Mouse (Mus musculus): Measurements from ENCODE around the gene Pde4b. TPM values are rescaled to one million over a fixed set of nuclear protein-coding genes. Genes with fewer than 3 reads are reported as not detected.

Gene Pde4b
- polyA plus RNA-seq, 1 experiment: 21.1 TPM

DNA sequence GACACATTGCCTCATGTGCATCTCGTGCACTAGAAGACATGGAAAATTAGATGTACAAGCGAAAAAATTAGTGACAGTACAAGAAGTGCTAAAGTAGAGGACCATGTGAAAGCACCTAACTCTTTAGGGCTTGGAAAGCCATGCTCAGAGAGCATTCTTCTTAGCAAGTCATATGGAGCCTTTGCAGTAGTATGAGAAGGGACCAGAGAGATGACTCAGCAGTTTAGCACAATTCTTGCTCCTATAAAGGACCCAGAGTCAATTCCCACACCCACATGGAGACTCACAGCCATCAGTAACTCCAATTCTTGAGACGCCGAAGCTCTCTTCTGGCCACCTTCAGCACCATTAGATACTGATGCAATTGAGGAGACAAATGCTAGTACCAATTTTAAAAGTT is 525.3 kb downstream of the Pde4b start:
- no peak for TF ChIP-seq CTCF (IDR thresholded peaks at IDR 0.05; ENCODE audit: borderline replicate concordance, control insufficient read depth, extremely low read depth, insufficient read depth, low read length, poor library complexity)
- H3K4me3 ChIP-seq (ENCODE audit: control insufficient read depth, insufficient read depth, low read length): no peak overlapping the region
- H3K4me1 ChIP-seq (replicated peaks; ENCODE audit: control insufficient read depth, insufficient read depth, low read length): no peaks in the 10 kb centered on the region
- H3K27ac ChIP-seq (ENCODE audit: control insufficient read depth, insufficient read depth, low read length): no peak overlapping the region
- H3K36me3 ChIP-seq (ENCODE audit: control insufficient read depth, insufficient read depth, low read length): no peaks in the 10 kb centered on the region
- 93% methylated on average over 4 of the region's 4 CpGs for WGBS
- no peaks in the 10 kb centered on the region for H3K27me3 ChIP-seq (ENCODE audit: control insufficient read depth, insufficient read depth, low read length)
- DNase-seq: no peak

GRCm38 (mm10) chr4:102617774-102618173 is 530.4 kb downstream of the Pde4b start:
- WGBS: 45% methylated on average over 4 of the region's 4 CpGs
- H3K27ac ChIP-seq (ENCODE audit: control insufficient read depth, insufficient read depth, low read length): no peak overlapping the region
- no peak for DNase-seq
- H3K4me3 ChIP-seq (ENCODE audit: control insufficient read depth, insufficient read depth, low read length): no peak overlapping the region
- no peaks in the 10 kb centered on the region for H3K36me3 ChIP-seq (ENCODE audit: control insufficient read depth, insufficient read depth, low read length)
- TF ChIP-seq POLR2A (IDR thresholded peaks at IDR 0.05; ENCODE audit: control insufficient read depth, extremely low read depth, insufficient read depth, low read length, poor library complexity): no peak
- no peak for TF ChIP-seq CTCF (IDR thresholded peaks at IDR 0.05; ENCODE audit: borderline replicate concordance, control insufficient read depth, extremely low read depth, insufficient read depth, low read length, poor library complexity)
- H3K4me1 ChIP-seq (replicated peaks; ENCODE audit: control insufficient read depth, insufficient read depth, low read length): no peaks in the 10 kb centered on the region
- H3K27me3 ChIP-seq (ENCODE audit: control insufficient read depth, insufficient read depth, low read length): no peaks in the 10 kb centered on the region

DNA sequence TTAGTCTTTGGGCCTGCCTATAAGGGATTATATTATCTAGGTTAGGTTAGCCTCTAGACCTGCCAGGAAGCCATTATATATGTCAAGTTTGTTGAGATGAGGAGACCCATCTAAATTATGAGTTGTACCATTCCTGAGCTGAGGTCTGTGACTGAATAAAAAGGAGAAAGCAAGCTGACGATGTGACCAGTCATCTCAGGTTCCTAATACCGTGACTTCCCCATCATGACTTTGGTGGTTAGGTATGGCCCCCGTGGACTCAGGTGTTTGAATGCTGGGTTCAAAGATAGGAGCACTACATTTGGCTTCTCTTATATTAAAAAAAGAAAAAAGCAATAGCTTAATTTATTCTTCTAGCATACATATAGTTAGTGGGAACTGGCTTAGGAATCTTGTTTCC is 531.3 kb downstream of the Pde4b start:
- Histone ChIP-seq H3K4me1 (replicated peaks; ENCODE audit: control insufficient read depth, insufficient read depth, low read length) (no peaks in the 10 kb centered on the region), H3K27ac (ENCODE audit: control insufficient read depth, insufficient read depth, low read length) (no peak overlapping the region), H3K36me3 (ENCODE audit: control insufficient read depth, insufficient read depth, low read length) (no peaks in the 10 kb centered on the region), H3K4me3 (ENCODE audit: control insufficient read depth, insufficient read depth, low read length) (no peak overlapping the region), H3K27me3 (ENCODE audit: control insufficient read depth, insufficient read depth, low read length) (no peaks in the 10 kb centered on the region)
- DNase-seq: no peak
- no peak for TF ChIP-seq CTCF (IDR thresholded peaks at IDR 0.05; ENCODE audit: borderline replicate concordance, control insufficient read depth, extremely low read depth, insufficient read depth, low read length, poor library complexity)
- no peak for TF ChIP-seq POLR2A (IDR thresholded peaks at IDR 0.05; ENCODE audit: control insufficient read depth, extremely low read depth, insufficient read depth, low read length, poor library complexity)
- WGBS: 74% methylated on average over 3 of the region's 3 CpGs

DNA sequence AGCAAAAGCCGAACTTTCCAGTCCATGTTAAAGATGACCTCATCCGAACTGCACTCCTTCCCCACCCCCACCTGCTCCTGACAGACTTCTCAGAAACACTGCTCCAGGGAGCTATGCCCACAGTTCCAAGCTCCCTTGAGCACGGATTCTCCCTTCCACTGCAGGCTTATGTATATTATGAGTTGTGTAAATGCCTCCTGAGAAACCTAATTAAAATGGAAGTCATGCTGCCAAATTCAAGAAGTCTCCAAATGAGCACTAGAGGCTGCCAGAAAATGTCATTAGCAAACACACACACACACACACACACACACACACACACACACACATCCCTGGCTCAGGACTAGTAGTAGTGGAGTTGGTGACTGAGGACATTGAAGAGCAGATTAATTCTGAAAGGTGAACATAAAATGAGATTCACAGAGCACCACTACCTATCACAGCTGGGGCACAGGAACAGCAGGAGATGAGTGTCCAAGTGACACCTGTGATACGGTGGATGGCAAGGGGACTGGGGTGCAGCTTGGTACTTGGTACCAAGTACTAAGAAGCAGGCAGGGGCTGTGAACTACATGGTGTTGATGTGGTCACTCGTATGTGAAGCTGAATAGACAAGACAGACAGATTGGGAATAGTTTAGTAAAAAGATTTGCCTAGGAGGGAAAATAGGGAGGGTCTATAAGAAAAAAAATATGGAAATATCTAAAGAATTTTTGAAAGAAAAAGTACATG is 533.0 kb downstream of the Pde4b start:
- Histone ChIP-seq H3K4me1 (replicated peaks; ENCODE audit: control insufficient read depth, insufficient read depth, low read length) (no peaks in the 10 kb centered on the region; the same call in 1 of the 2 replicates), H3K4me3 (ENCODE audit: control insufficient read depth, insufficient read depth, low read length) (no peak overlapping the region), H3K27ac (ENCODE audit: control insufficient read depth, insufficient read depth, low read length) (no peak overlapping the region), H3K27me3 (ENCODE audit: control insufficient read depth, insufficient read depth, low read length) (no peaks in the 10 kb centered on the region), H3K36me3 (ENCODE audit: control insufficient read depth, insufficient read depth, low read length) (no peaks in the 10 kb centered on the region)
- no peak for TF ChIP-seq CTCF (IDR thresholded peaks at IDR 0.05; ENCODE audit: borderline replicate concordance, control insufficient read depth, extremely low read depth, insufficient read depth, low read length, poor library complexity)
- no peak for DNase-seq
- WGBS: 95% methylated on average over 5 of the region's 5 CpGs

- no peaks in the 10 kb centered on the region for H3K27me3 ChIP-seq (ENCODE audit: control insufficient read depth, insufficient read depth, low read length)
- WGBS: 95% methylated on average over 2 of the region's 2 CpGs
- no peak overlapping the region for H3K27ac ChIP-seq (ENCODE audit: control insufficient read depth, insufficient read depth, low read length)
- TF ChIP-seq CTCF (IDR thresholded peaks at IDR 0.05; ENCODE audit: borderline replicate concordance, control insufficient read depth, extremely low read depth, insufficient read depth, low read length, poor library complexity): no peak
- TF ChIP-seq POLR2A (IDR thresholded peaks at IDR 0.05; ENCODE audit: control insufficient read depth, extremely low read depth, insufficient read depth, low read length, poor library complexity): no peak
- H3K36me3 ChIP-seq (ENCODE audit: control insufficient read depth, insufficient read depth, low read length): no peaks in the 10 kb centered on the region
- no peak for DNase-seq
- H3K4me1 ChIP-seq (replicated peaks; ENCODE audit: control insufficient read depth, insufficient read depth, low read length): no peaks in the 10 kb centered on the region; the same call in 1 of the 2 replicates
- no peak overlapping the region for H3K4me3 ChIP-seq (ENCODE audit: control insufficient read depth, insufficient read depth, low read length)
Observed at GRCm38 (mm10) chr4:102621120-102621519, 533.8 kb downstream of the Pde4b start.

DNA sequence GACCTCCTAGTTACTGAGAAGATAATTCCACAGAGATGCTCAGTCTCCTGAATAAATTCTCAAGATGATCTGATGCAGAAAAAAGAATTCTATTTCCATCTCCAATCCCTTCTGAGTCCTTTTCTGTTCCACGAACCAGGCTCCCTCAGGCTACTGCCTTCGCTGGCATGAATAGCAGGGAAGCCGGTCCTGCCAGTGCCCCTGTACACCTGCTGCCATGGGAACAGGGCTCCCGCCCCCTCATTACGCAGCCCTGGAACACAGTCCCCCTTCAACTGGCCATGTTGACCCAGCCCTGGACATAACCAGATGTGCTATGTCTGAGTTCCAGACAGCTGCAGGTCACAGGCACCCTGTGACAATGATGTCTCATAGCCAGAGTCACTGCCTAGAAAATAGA is 535.6 kb downstream of the Pde4b start:
- no peak for DNase-seq
- Histone ChIP-seq H3K4me1 (replicated peaks; ENCODE audit: control insufficient read depth, insufficient read depth, low read length) (no peaks in the 10 kb centered on the region; the same call in 1 of the 2 replicates), H3K27me3 (ENCODE audit: control insufficient read depth, insufficient read depth, low read length) (no peaks in the 10 kb centered on the region), H3K27ac (ENCODE audit: control insufficient read depth, insufficient read depth, low read length) (no peak overlapping the region), H3K4me3 (ENCODE audit: control insufficient read depth, insufficient read depth, low read length) (no peak overlapping the region), H3K36me3 (ENCODE audit: control insufficient read depth, insufficient read depth, low read length) (no peaks in the 10 kb centered on the region)
- 92% methylated on average over 5 of the region's 5 CpGs for WGBS
- TF ChIP-seq POLR2A (IDR thresholded peaks at IDR 0.05; ENCODE audit: control insufficient read depth, extremely low read depth, insufficient read depth, low read length, poor library complexity) (no peak), CTCF (IDR thresholded peaks at IDR 0.05; ENCODE audit: borderline replicate concordance, control insufficient read depth, extremely low read depth, insufficient read depth, low read length, poor library complexity) (no peak)

All from thymus, adult 2 months (tissue).